Mouse (Mus musculus) skeletal muscle tissue, adult 2 months (tissue): ENCODE measurements at regions not wholly inside any gene's neighbourhood (a gene's known extent, or its start where the extent isn't known, plus 50 kb on each side); places are given as distances from the start of the nearest gene placed in this dataset.
A peak's percentile ranks its signal among the peaks of the same experiment; 100 is the strongest.

ENCODE experiments used
- DNase-seq: peaks from one replicate; pipeline ENCODE4 v3.0.0-alpha.2; 2012; ENCODE audit warnings: low read depth, low spot score

DNA sequence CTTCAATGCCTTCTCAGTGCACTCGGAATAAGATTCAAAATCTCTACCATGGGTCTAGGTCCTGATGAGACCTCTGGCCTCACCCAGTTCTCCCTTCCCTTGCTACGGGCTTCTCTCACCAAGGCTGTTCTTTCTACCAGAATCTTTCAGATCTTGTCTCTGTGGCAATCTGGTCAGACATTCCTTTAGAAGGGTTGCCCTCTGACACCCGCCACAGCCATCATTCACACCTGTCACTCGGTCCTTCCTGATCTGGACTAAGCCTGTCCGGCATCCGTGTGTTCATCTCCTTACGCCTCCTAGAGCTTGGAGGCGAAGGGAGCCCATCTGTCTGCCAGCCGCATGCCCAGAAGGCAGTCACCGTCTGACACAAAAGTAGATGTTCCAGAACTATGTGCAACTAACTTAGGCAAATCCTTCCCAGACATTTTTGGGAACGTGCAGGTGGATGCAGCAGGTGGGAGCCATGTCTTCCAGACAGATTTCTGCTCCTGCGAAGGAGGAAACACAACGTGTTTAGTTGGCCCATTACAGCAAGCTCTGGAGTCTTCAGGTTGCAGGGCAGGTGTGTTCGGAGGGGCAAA lies 77.7 kb downstream of the Fam76b start:
- DNase-seq, result no peak

DNA sequence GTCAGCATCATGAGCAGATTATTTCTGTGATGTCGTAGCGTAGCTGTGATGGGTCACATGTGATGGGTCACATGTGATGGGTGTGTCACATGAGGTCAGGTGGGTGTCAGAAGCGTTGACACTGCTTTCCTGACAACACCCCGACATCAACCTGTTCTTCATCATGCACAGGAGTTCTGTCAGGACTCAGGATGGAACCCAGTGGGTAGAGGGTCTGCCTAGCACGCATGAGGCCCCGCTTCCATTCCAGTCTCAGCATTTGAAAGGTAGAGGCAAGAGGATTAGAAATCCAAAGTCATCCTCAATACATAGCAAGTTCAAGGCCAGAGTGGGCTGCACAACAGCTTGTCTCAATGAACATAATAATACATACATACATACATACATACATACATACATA lies 79.2 kb downstream of the Fam76b start:
- no peak for DNase-seq

DNA sequence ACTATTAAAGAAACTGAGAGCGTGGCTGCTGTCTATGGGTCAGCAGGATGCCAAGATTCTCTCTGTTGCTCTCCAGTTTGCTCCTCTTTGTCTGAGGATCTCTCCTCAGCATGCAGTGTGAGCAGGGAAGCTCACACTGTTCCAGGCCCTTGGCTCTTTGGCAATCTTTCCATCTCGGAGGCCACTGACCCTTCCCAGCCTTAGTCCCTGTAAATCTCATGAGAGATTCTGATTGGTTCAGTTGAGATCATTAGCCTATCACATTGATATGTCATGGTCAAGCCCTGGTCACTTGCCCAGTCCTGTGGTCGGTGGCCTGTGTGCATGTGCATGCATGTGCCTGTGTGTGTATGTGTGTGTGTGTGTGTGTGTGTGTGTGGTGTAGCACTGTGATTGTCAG lies 82.1 kb downstream of the Fam76b start:
- peak; percentile 45 for DNase-seq

DNA sequence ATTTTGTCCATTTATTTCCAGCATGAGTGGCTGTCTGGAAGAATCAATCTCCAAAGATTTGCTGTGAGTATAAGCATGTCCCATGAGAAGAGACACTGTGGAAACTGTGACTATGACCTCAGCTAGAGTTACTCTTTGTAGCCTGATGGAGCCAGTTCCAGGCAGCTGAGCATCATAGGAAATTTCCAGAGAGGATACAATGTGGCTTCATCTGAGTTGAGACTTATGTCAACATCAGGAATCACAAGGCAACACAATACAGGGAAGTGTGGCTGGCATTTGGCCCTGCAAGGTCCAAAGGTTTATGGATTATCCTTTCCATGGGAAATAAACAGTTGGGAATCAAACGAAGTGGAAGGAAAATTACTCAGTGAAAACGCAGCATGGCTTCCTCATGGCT lies 82.6 kb downstream of the Fam76b start:
- DNase-seq, result peak; percentile 26

DNA sequence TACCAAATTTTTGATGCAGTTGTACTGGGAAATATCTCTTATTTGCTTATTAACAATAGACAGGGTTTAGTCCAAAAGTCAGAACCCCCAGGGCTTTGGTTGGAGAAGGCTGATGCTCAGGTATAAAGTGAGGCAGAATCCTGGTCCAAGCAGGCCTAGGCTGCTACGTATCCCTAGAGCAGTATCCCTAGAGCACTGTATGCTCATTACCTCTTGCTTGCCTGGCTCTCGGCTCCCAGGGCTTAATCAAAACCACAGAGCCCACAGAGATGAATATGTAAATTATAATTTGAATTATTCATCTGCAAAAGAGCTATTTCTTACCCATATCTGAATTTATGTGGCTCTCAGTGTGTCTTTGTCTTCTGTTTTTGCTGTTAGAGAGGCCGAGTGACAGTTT lies 85.9 kb downstream of the Fam76b start:
- DNase-seq, result no peak

DNA sequence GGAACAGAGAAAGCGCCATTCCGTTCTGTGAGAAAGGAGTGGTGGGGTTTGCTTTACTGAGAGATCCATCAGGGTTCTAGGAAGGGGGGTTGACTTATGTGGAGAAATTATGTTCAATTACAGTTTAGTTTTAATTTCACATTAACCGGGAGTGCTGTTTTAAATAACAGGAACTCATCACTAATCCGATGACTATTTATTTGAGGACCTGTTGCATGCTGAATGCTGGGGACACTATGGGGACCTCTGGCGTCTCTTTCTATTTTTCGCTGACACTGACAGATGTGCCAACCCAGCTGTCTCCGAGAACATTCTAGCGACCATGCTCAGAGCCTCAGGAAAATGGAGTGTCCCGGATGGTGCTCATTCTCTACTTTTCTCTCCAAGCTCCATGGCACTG lies 86.6 kb downstream of the Fam76b start:
- no peak for DNase-seq

- DNase-seq, result no peak
These were observed 87.3 kb downstream of the Fam76b start for GRCm38 (mm10) chr9:13914847-13915246.

DNA sequence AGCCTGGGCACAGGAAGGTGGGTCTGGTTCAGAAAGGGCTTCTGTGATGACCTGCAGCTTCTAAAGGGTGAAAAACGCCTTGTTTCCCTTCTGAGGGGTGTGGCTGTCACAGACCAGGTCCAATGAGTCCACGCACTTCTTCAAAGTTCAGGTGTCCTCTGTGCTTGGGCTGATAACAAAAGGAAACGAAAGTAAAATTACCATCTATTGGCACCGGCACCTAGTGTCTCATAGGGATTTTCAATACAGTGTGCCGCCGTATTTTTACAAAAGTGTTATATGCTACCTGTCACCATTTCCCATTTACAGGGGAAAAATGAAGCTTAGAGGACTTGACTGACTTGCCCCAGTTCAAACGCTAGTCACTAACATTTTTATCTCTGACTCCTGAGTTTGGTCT lies 89.3 kb downstream of the Fam76b start:
- DNase-seq, result no peak

GRCm38 (mm10) chr9:13918606-13919202 lies 91.2 kb downstream of the Fam76b start:
- DNase-seq, result no peak

DNA sequence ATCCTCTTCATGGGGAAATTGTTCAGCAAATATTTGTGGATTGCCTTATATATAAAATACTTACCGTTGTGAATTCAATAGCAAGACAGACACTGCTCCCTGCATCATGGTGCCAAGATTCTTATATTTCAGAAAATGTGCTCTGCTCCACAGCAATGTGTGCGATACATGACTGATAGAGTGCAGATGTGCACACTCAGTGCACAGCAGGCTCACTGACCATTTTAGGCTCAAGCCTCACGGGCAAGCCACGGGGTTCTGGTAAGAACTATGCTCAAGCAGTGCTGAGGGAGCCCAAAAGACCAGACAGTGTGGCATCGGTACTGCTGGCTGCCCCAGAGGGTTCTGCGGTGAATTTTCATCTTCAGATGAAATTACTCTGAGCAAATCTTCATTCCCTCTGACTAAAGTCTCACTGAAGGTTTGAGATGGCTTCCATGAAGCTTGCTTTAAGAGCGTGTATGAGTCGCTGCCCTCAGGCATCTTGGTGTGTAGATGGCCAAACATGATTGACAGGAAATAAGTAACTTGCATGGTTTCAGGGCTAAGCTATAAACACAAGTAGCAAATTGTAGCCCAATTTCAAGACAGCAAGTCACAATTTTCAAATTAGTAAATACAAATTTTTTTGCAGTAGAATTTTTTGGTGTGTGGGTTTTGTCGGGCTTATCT lies 92.4 kb downstream of the Fam76b start:
- DNase-seq, result no peak

GRCm38 (mm10) chr9:13920623-13921022 lies 93.1 kb downstream of the Fam76b start:
- no peak for DNase-seq

- DNase-seq, result no peak
These were observed 104.5 kb downstream of the Fam76b start for GRCm38 (mm10) chr9:13932001-13932508.

DNA sequence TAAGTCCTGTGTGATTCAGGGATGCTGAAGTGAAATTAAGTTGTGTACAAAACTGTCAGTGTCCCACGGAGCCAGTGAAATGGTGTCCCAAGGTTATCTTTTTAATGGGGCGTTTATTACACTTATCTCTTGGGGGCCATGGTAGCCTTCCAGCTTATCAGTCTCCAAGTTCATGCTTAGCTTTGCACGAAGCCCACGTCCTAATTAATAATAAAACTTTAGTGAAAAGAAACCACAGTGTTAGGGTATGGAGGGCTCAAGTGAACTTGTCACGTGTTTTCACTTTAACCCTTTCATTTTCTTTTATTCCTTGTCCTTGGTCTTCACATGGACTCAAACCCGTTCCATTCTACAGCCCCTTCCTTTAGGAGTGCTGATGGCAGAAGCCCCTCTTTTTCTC lies 105.9 kb downstream of the Fam76b start:
- DNase-seq, result no peak

DNA sequence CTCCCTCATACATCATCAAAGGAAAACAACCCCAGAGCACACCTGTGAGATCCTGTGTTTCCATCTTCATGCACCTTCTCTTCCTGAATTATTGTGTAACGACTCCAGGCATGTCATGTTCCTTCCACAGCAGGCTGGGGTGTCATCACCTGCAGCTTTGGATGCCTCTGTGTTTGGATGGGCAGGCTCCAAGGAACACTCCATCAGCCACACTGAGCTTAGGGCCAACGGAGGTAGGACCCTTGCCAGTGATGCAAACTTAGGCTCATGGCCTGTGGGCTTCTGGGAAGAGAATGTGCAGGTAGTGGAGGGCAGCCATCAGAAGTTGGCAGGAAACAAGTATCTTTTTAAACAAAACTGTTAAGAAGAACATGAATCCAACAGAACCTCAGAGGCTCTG lies 109.8 kb downstream of the Fam76b start:
- DNase-seq, result no peak

DNA sequence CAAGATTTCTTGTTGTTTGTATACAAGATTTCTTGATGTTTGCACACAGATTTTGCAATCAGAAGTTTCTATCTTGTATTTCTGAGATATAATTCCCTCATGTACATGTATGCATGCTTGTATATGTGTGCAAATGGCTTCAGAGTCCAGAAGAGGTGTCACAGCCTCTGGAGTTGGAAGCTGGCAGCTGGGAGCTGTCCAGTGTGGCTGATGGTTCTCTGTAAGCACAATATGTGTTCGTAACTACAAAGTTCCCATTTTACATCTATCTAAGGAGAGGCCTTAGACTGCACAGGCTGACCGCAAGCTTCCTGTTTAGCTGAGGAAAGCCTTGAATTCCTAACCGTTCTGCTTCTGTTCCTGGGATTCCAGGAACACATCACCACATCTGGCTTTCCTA lies 119.0 kb downstream of the Fam76b start:
- no peak for DNase-seq

GRCm38 (mm10) chr9:13952157-13952556 lies 124.6 kb downstream of the Fam76b start:
- DNase-seq, result no peak

- DNase-seq, result no peak
These were observed 135.7 kb downstream of the Fam76b start for GRCm38 (mm10) chr9:13963140-13963763.

GRCm38 (mm10) chr9:13963796-13964195 lies 136.3 kb downstream of the Fam76b start:
- no peak for DNase-seq

- no peak for DNase-seq
These were observed 136.7 kb downstream of the Fam76b start for GRCm38 (mm10) chr9:13964256-13964655.

- no peak for DNase-seq
These were observed 138.7 kb downstream of the Fam76b start for GRCm38 (mm10) chr9:13966212-13966611.

- peak; percentile 17 for DNase-seq
These were observed 141.7 kb downstream of the Fam76b start for GRCm38 (mm10) chr9:13969262-13969661.

DNA sequence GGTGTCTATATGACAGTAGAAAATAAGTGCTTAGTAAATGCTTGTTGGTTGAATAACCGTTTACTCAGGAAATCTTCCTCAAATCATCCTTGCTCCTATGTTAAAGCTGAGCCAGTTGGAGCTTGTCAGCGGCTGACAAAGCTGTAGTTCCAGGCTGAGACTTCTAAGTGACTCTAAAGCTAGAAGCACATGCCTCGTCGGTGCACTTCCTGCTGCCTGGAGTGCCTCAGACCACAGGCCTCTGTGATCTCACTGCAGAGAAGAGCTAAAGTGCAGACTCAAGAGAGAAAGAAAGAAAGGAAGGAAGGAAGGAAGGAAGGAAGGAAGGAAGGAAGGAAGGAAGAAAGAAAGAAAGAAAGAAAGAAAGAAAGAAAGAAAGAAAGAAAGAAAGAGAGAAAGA lies 146.1 kb downstream of the Fam76b start:
- DNase-seq, result no peak

GRCm38 (mm10) chr9:13974870-13975269 lies 147.4 kb downstream of the Fam76b start:
- DNase-seq, result no peak
